Mouse (Mus musculus): ENCODE data around the gene Spata32. TPM values are rescaled to one million over a fixed set of nuclear protein-coding genes. Genes with fewer than 3 reads are reported as not detected.

The Spata32 gene
- polyA plus RNA-seq, 1 experiment from 2014 or later = not detected

DNA sequence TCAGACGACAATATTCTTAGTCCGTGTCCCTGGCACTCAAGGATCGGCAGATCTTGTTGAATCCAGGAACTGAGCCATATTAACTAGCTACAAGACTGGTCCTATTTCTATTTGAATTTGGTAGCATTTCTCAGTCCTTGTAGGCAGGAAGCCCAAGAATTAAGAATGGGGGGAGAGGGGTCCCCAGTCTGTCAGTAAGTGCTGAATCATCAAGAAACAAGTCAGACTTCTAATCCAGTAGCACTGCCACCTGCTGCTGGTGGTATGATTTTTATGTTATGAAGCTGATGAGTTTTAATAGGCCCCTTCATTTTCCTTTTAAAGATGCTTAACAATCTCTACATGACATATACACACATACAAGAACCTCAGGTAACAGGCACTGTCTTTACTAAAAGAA lies 32.1 kb upstream of the Spata32 start:
- 90% methylated on average over 3 of the region's 3 CpGs for WGBS
- no peak for ATAC-seq (replicated peaks; ENCODE audit: insufficient number of reproducible peaks, low FRiP score, low TSS enrichment, low read depth)

DNA sequence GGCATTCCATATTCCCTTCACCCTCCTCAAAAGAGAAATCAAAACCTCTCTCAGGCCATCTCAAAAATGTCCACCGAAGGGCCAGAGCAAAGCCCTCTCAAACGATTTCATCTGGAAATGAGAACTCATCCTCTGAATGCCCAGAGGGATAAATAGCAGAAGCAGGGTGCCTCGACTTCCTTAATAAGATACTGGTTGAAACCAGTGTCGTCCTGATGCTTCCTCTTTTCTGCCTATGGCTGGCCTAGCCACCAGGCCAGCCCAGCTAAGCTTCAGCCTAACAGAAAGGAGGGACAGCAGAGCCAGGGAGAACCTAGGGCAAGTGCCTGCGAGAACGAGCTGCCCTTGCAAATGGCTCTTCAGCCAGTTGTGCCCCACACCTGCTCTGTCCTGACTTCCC lies 31.3 kb upstream of the Spata32 start:
- WGBS = 60% methylated on average over 6 of the region's 6 CpGs
- H3K9ac ChIP-seq (replicated peaks; ENCODE audit: low read length) = no peak overlapping the region
- no peak for ATAC-seq (replicated peaks; ENCODE audit: insufficient number of reproducible peaks, low FRiP score, low TSS enrichment, low read depth)

More for the DNA sequence above, 32.1 kb upstream of the Spata32 start:
- no peak for DNase-seq (ENCODE audit: low spot score)
- no peak overlapping the region for H3K27ac ChIP-seq (replicated peaks; ENCODE audit: low read depth, low read length)
- H3K4me2 ChIP-seq (ENCODE audit: low read depth, low read length) = no peak overlapping the region
- no peak overlapping the region for H3K4me3 ChIP-seq (ENCODE audit: low read depth, low read length)
- H3K27me3 ChIP-seq (ENCODE audit: control insufficient read depth, insufficient read depth, low read length) = no peaks in the 10 kb centered on the region
- H3K4me1 ChIP-seq (ENCODE audit: control insufficient read depth, insufficient read depth, low read length) = no peaks in the 10 kb centered on the region; the same call in 1 of the 2 replicates
- no peaks in the 10 kb centered on the region for H3K36me3 ChIP-seq (replicated peaks; ENCODE audit: control insufficient read depth, insufficient read depth, low read depth, low read length)
- no peak overlapping the region for H3K9ac ChIP-seq (replicated peaks; ENCODE audit: low read length)
- no peaks in the 10 kb centered on the region for H3K9me3 ChIP-seq (replicated peaks; ENCODE audit: control insufficient read depth, low read length)

GRCm38 (mm10) chr11:103248837-103249236 lies 30.6 kb upstream of the Spata32 start:
- H3K4me2 ChIP-seq (ENCODE audit: low read depth, low read length) = no peak overlapping the region
- H3K4me3 ChIP-seq (ENCODE audit: low read depth, low read length) = no peak overlapping the region
- no peaks in the 10 kb centered on the region; the same call in 1 of the 2 replicates for H3K4me1 ChIP-seq (ENCODE audit: control insufficient read depth, insufficient read depth, low read length)
- H3K36me3 ChIP-seq (replicated peaks; ENCODE audit: control insufficient read depth, insufficient read depth, low read depth, low read length) = no peaks in the 10 kb centered on the region
- 53% methylated on average over 5 of the region's 5 CpGs for WGBS
- DNase-seq (ENCODE audit: low spot score) (no peak), ATAC-seq (replicated peaks; ENCODE audit: insufficient number of reproducible peaks, low FRiP score, low TSS enrichment, low read depth) (no peak)
- no peak overlapping the region for H3K27ac ChIP-seq (replicated peaks; ENCODE audit: low read depth, low read length)
- no peaks in the 10 kb centered on the region for H3K9me3 ChIP-seq (replicated peaks; ENCODE audit: control insufficient read depth, low read length)
- no peaks in the 10 kb centered on the region for H3K27me3 ChIP-seq (ENCODE audit: control insufficient read depth, insufficient read depth, low read length)
- H3K9ac ChIP-seq (replicated peaks; ENCODE audit: low read length) = no peak overlapping the region

More for the DNA sequence above, 31.3 kb upstream of the Spata32 start:
- H3K9me3 ChIP-seq (replicated peaks; ENCODE audit: control insufficient read depth, low read length) = no peaks in the 10 kb centered on the region
- H3K27ac ChIP-seq (replicated peaks; ENCODE audit: low read depth, low read length) = no peak overlapping the region
- H3K36me3 ChIP-seq (replicated peaks; ENCODE audit: control insufficient read depth, insufficient read depth, low read depth, low read length) = no peaks in the 10 kb centered on the region
- H3K4me2 ChIP-seq (ENCODE audit: low read depth, low read length) = no peak overlapping the region
- no peak overlapping the region for H3K4me3 ChIP-seq (ENCODE audit: low read depth, low read length)
- H3K27me3 ChIP-seq (ENCODE audit: control insufficient read depth, insufficient read depth, low read length) = no peaks in the 10 kb centered on the region
- DNase-seq (ENCODE audit: low spot score) = no peak
- H3K4me1 ChIP-seq (ENCODE audit: control insufficient read depth, insufficient read depth, low read length) = no peaks in the 10 kb centered on the region; the same call in 1 of the 2 replicates

- WGBS = 77% methylated on average over 11 of the region's 11 CpGs
Measured at GRCm38 (mm10) chr11:103247504-103248177, 29.4 kb upstream of the Spata32 start.

DNA sequence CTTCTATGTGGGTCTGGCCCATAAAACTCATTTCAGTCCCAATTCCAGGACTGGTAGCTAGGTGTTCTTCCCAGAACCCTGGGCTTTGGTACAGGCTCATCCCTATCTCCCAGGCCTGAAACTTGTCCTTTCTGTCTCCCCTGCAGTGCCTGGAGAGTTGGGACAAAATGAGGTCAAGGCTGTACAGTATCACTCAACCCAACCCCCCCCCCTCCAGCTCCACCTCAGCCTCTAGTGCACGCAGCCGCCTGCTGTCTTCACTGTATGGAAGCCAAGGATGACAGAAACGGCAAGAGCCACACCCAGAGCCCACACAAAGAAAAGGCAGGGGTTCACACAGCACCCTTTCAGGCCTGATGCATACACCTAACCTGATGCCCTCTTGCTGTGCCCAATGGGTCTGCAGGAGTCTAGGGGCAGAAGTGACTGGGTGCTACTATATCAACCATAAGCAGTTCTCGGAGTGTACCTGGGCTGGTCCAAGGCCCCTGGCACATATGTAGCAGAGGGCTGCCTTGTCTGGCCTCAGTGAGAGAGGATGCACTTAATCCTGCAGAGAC lies 28.6 kb upstream of the Spata32 start:
- ATAC-seq (replicated peaks; ENCODE audit: insufficient number of reproducible peaks, low FRiP score, low TSS enrichment, low read depth) = 0 out of 2 replicates have a peak, but pooled peaks have one; percentile 41
- H3K4me3 ChIP-seq (ENCODE audit: low read depth, low read length) = no peak overlapping the region
- H3K9me3 ChIP-seq (replicated peaks; ENCODE audit: control insufficient read depth, low read length) = no peaks in the 10 kb centered on the region
- no peaks in the 10 kb centered on the region for H3K27me3 ChIP-seq (ENCODE audit: control insufficient read depth, insufficient read depth, low read length)
- H3K36me3 ChIP-seq (replicated peaks; ENCODE audit: control insufficient read depth, insufficient read depth, low read depth, low read length) = no peaks in the 10 kb centered on the region
- H3K4me2 ChIP-seq (ENCODE audit: low read depth, low read length) = no peak overlapping the region
- no peak overlapping the region for H3K27ac ChIP-seq (replicated peaks; ENCODE audit: low read depth, low read length)
- no peaks in the 10 kb centered on the region; the same call in 1 of the 2 replicates for H3K4me1 ChIP-seq (ENCODE audit: control insufficient read depth, insufficient read depth, low read length)
- no peak overlapping the region for H3K9ac ChIP-seq (replicated peaks; ENCODE audit: low read length)
- no peak for DNase-seq (ENCODE audit: low spot score)
- WGBS = 76% methylated on average over 4 of the region's 4 CpGs

More at GRCm38 (mm10) chr11:103247504-103248177, 29.4 kb upstream of the Spata32 start:
- no peak for ATAC-seq (replicated peaks; ENCODE audit: insufficient number of reproducible peaks, low FRiP score, low TSS enrichment, low read depth)
- H3K27me3 ChIP-seq (ENCODE audit: control insufficient read depth, insufficient read depth, low read length) = no peaks in the 10 kb centered on the region
- no peaks in the 10 kb centered on the region; the same call in 1 of the 2 replicates for H3K4me1 ChIP-seq (ENCODE audit: control insufficient read depth, insufficient read depth, low read length)
- H3K36me3 ChIP-seq (replicated peaks; ENCODE audit: control insufficient read depth, insufficient read depth, low read depth, low read length) = no peaks in the 10 kb centered on the region
- H3K9me3 ChIP-seq (replicated peaks; ENCODE audit: control insufficient read depth, low read length) = no peaks in the 10 kb centered on the region
- DNase-seq (ENCODE audit: low spot score) = no peak
- no peak overlapping the region for H3K27ac ChIP-seq (replicated peaks; ENCODE audit: low read depth, low read length)
- no peak overlapping the region for H3K9ac ChIP-seq (replicated peaks; ENCODE audit: low read length)
- no peak overlapping the region for H3K4me3 ChIP-seq (ENCODE audit: low read depth, low read length)
- no peak overlapping the region for H3K4me2 ChIP-seq (ENCODE audit: low read depth, low read length)

DNA sequence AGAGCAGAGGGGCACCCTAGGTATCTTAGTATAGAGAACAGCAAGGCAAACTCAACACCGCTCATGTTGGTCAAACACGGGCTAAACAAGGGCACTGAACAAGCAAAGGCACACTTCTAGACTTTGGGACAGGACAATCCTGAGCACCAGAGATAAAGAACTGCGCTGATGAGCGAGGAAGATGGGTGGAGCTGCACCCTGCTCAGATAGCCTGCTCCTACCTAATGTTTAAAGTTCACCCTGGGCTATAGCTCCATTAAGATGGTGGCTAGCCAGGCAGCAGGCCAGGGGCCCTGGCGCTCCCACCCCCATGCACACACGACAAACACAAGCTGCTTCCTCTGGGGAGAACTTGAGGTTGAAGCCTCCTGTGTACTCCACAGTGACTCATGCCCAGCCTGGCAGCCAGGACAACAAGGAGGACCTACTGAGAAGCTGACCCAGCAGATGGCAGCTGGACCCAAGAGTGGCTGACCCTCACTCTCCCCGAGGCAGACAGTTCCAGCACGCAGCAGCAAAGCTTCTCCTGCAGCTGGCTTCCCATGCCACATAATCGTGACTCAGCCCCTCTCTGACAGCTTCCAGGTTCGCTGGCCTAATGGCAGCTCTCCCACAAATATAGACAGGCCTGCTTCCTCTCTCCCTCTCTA lies 28.0 kb upstream of the Spata32 start:
- ATAC-seq (replicated peaks; ENCODE audit: insufficient number of reproducible peaks, low FRiP score, low TSS enrichment, low read depth) = no peak

DNA sequence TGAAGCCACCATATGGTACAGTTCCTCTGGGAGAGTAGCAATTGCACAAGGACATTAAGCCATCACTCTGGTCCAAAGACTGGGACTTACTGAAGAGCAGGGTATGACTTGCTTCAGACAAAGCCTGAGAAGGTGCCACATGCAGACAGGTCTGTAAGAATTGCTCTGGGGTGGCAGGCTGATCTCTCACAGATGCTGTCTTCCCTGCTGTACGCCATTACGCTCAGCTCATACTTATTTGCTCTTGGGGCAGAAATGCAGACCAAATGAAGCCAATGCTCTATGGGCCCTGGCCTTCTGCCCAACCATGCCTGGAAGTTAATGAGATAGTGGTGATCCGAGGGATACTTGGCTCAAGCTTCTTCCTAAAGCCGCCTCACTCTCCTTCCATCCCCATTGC lies 26.6 kb upstream of the Spata32 start:
- no peaks in the 10 kb centered on the region for H3K9me3 ChIP-seq (replicated peaks; ENCODE audit: control insufficient read depth, low read length)
- no peak overlapping the region for H3K27ac ChIP-seq (replicated peaks; ENCODE audit: low read depth, low read length)
- H3K9ac ChIP-seq (replicated peaks; ENCODE audit: low read length) = no peak overlapping the region
- DNase-seq (ENCODE audit: low spot score) (no peak), ATAC-seq (replicated peaks; ENCODE audit: insufficient number of reproducible peaks, low FRiP score, low TSS enrichment, low read depth) (no peak)
- H3K4me1 ChIP-seq (ENCODE audit: control insufficient read depth, insufficient read depth, low read length) = no peaks in the 10 kb centered on the region; the same call in 1 of the 2 replicates
- no peaks in the 10 kb centered on the region for H3K27me3 ChIP-seq (ENCODE audit: control insufficient read depth, insufficient read depth, low read length)
- no peak overlapping the region for H3K4me2 ChIP-seq (ENCODE audit: low read depth, low read length)
- no peaks in the 10 kb centered on the region for H3K36me3 ChIP-seq (replicated peaks; ENCODE audit: control insufficient read depth, insufficient read depth, low read depth, low read length)
- 96% methylated on average over 4 of the region's 4 CpGs for WGBS
- no peak overlapping the region for H3K4me3 ChIP-seq (ENCODE audit: low read depth, low read length)

More for the DNA sequence above, 28.0 kb upstream of the Spata32 start:
- Histone ChIP-seq H3K27ac (replicated peaks; ENCODE audit: low read depth, low read length) (no peak overlapping the region), H3K9ac (replicated peaks; ENCODE audit: low read length) (no peak overlapping the region), H3K9me3 (replicated peaks; ENCODE audit: control insufficient read depth, low read length) (no peaks in the 10 kb centered on the region), H3K4me1 (ENCODE audit: control insufficient read depth, insufficient read depth, low read length) (no peaks in the 10 kb centered on the region; the same call in 1 of the 2 replicates), H3K27me3 (ENCODE audit: control insufficient read depth, insufficient read depth, low read length) (no peaks in the 10 kb centered on the region), H3K4me2 (ENCODE audit: low read depth, low read length) (no peak overlapping the region), H3K4me3 (ENCODE audit: low read depth, low read length) (no peak overlapping the region), H3K36me3 (replicated peaks; ENCODE audit: control insufficient read depth, insufficient read depth, low read depth, low read length) (no peaks in the 10 kb centered on the region)
- DNase-seq (ENCODE audit: low spot score) = no peak
- WGBS = 83% methylated on average over 10 of the region's 10 CpGs

DNA sequence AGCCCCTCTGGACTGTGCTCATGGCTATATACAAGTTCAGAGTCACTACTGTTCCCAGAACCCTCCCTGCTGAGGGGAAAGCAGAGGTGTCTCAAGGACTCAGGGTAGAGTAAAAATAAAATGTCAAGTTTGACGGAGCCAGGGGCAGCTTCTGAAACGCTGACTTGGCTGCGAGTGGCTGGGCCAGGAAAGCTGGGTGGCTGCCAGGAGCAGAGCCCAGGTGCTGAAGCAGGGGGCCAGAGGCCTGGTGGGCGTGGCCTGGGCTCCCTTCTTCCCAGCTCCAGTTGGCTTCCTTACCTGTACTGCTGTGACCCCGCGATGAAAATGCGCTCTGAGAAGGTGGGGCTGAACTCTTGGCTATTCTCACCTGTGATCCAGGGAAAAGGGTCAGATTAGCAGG lies 22.5 kb upstream of the Spata32 start:
- Histone ChIP-seq H3K27me3 (ENCODE audit: control insufficient read depth, insufficient read depth, low read length) (no peaks in the 10 kb centered on the region), H3K36me3 (replicated peaks; ENCODE audit: control insufficient read depth, insufficient read depth, low read depth, low read length) (no peaks in the 10 kb centered on the region; the same call in 1 of the 2 replicates), H3K4me2 (ENCODE audit: low read depth, low read length) (no peak overlapping the region), H3K4me1 (ENCODE audit: control insufficient read depth, insufficient read depth, low read length) (no peaks in the 10 kb centered on the region), H3K4me3 (ENCODE audit: low read depth, low read length) (no peak overlapping the region), H3K9me3 (replicated peaks; ENCODE audit: control insufficient read depth, low read length) (no peaks in the 10 kb centered on the region), H3K27ac (replicated peaks; ENCODE audit: low read depth, low read length) (no peak overlapping the region), H3K9ac (replicated peaks; ENCODE audit: low read length) (no peak overlapping the region)
- DNase-seq (ENCODE audit: low spot score) (no peak), ATAC-seq (replicated peaks; ENCODE audit: insufficient number of reproducible peaks, low FRiP score, low TSS enrichment, low read depth) (no peak)
- WGBS = 53% methylated on average over 7 of the region's 7 CpGs

Data from embryonic facial prominence, embryonic 11.5 days (tissue).